Mouse (Mus musculus) myocyte (in vitro differentiated cells): Measurements from ENCODE around the gene Fam111a. TPM values are rescaled to one million over a fixed set of nuclear protein-coding genes. Genes with fewer than 3 reads are reported as not detected.
A peak's percentile ranks its signal among the peaks of the same experiment; 100 is the strongest.

ENCODE experiments used
- H3K27me3 ChIP-seq: one replicate; pipeline ENCODE4 v1.6.1; 2011; ENCODE audit not compliant: control insufficient read depth, insufficient read depth, insufficient read length
- H3K36me3 ChIP-seq: one replicate; pipeline ENCODE4 v1.6.1; 2011; ENCODE audit not compliant: control insufficient read depth, insufficient read depth
- H3K4me2 ChIP-seq: one replicate; pipeline ENCODE4 v1.6.1; 2011; ENCODE audit warnings: low read depth, control low read depth
- H3K4me3 ChIP-seq: one replicate; pipeline ENCODE4 v1.5.1; 2011; ENCODE audit warnings: mild to moderate bottlenecking, control low read depth, moderate library complexity
- H3K79me2 ChIP-seq: one replicate; pipeline ENCODE4 v1.6.1; 2011; ENCODE audit not compliant: control insufficient read depth, insufficient read depth
- H3ac ChIP-seq: one replicate; pipeline ENCODE4 v1.6.1; 2011; ENCODE audit not compliant: control insufficient read depth, insufficient read length
- CEBPB ChIP-seq: IDR thresholded peaks from 2 replicates; pipeline ENCODE4 v1.6.1; 2011; ENCODE audit warnings: mild to moderate bottlenecking, moderate library complexity; ENCODE audit not compliant: poor library complexity, insufficient read depth, severe bottlenecking
- E2F4 ChIP-seq: IDR thresholded peaks from one replicate; pipeline ENCODE4 v1.6.1; 2011; ENCODE audit warnings: mild to moderate bottlenecking, control low read depth, moderate library complexity; ENCODE audit not compliant: insufficient read depth
- MAX ChIP-seq: IDR thresholded peaks from one replicate; pipeline ENCODE4 v1.6.1; 2011; ENCODE audit warnings: low read depth, mild to moderate bottlenecking, control low read depth
- MYOD1 ChIP-seq, 3 experiments: IDR thresholded peaks; one replicate each; pipeline ENCODE4 v1.6.1; 2011; ENCODE audit warnings: control low read depth in 2 of 3, low read depth in 2 of 3, mild to moderate bottlenecking in 2 of 3, moderate library complexity in 1 of 3; ENCODE audit not compliant: insufficient read length in 2 of 3, control insufficient read depth in 1 of 3
- MYOG ChIP-seq, 3 experiments: IDR thresholded peaks; one replicate each; pipeline ENCODE4 v1.6.1; 2011; ENCODE audit warnings: control low read depth in 2 of 3, low read depth in 2 of 3, mild to moderate bottlenecking in 2 of 3; ENCODE audit not compliant: insufficient read length in 2 of 3, control insufficient read depth in 1 of 3, insufficient read depth in 1 of 3
- POLR2A ChIP-seq: IDR thresholded peaks from one replicate; pipeline ENCODE4 v1.6.1; 2011; ENCODE audit warnings: low read depth, mild to moderate bottlenecking, control low read depth, moderate library complexity; ENCODE audit not compliant: insufficient read length
- POLR2AphosphoS2 ChIP-seq: IDR thresholded peaks from one replicate; pipeline ENCODE4 v1.6.1; 2011; ENCODE audit warnings: low read depth, control low read depth; ENCODE audit not compliant: insufficient read length
- REST ChIP-seq: IDR thresholded peaks from one replicate; pipeline ENCODE4 v1.6.1; 2011; ENCODE audit warnings: mild to moderate bottlenecking, control low read depth, moderate library complexity; ENCODE audit not compliant: insufficient read depth, insufficient read length
- SRF ChIP-seq: IDR thresholded peaks from one replicate; pipeline ENCODE4 v1.6.1; 2011; ENCODE audit warnings: low read depth; ENCODE audit not compliant: control insufficient read depth, insufficient read length
- TCF12 ChIP-seq: IDR thresholded peaks from one replicate; pipeline ENCODE4 v1.6.1; 2011; ENCODE audit warnings: mild to moderate bottlenecking, control low read depth; ENCODE audit not compliant: poor library complexity, insufficient read depth, severe bottlenecking
- TCF3 ChIP-seq: IDR thresholded peaks from one replicate; pipeline ENCODE4 v1.6.1; 2011; ENCODE audit warnings: low read depth, control low read depth; ENCODE audit not compliant: insufficient read length
- USF1 ChIP-seq: IDR thresholded peaks from one replicate; pipeline ENCODE4 v1.6.1; 2011; ENCODE audit warnings: low read depth, mild to moderate bottlenecking, control low read depth, moderate library complexity
- polyA plus RNA-seq: library from polyadenylated mRNA; unstranded; fragments of >200 nt; fragmentation: generic; extraction: Trizol; gene quantifications from one replicate; pipeline ENCODE4 v1.2.1, GENCODE M21; 2012; ENCODE audit warnings: missing spikeins

Gene Fam111a
- polyA plus RNA-seq, 1 experiment = 5.4 TPM

DNA sequence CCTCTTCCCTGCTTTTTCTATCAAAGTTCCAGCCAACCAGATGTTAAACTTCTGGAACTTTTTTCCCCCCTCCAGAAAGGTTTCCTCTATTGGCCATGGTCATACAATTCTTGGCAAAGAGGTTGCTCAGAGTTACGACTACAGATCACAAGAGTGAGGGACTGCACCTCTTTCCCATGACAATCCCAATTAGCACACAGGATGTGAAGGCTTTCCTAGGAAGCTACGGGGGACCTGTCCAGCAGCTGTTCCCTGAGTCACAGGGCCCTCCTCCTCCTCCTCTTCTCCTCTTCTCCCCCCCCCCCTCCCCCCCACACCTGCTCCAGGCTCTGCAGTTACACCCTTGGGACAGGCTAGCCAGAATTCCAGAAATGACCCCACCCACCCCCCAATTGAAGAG, 46.1 kb upstream of the Fam111a start:
- Histone ChIP-seq H3K4me2 (peak overlapping the region; percentile 98), H3ac (no peak overlapping the region), H3K27me3 (no peaks in the 10 kb centered on the region), H3K4me3 (peak overlapping the region; percentile 50), H3K36me3 (peaks cover 4% of the 10 kb centered on the region), H3K79me2 (peaks cover 43% of the 10 kb centered on the region)
- TF ChIP-seq TCF3 (peak; percentile 36), MYOD1 (IDR thresholded peaks at IDR 0.05; ENCODE audit: control insufficient read depth in 1 of 3, insufficient read length in 2 of 3, low read depth in 2 of 3) (peak in 2 of 3 experiments; percentile 78 to 86), POLR2A (no peak), CEBPB (no peak), MYOG (IDR thresholded peaks at IDR 0.05; ENCODE audit: control insufficient read depth in 1 of 3, insufficient read depth in 1 of 3, insufficient read length in 2 of 3, low read depth in 2 of 3) (peak in 2 of 3 experiments; percentile 23 to 91), REST (no peak), POLR2AphosphoS2 (no peak), SRF (no peak), MAX (no peak), E2F4 (no peak), USF1 (no peak), TCF12 (peak; percentile 15)

DNA sequence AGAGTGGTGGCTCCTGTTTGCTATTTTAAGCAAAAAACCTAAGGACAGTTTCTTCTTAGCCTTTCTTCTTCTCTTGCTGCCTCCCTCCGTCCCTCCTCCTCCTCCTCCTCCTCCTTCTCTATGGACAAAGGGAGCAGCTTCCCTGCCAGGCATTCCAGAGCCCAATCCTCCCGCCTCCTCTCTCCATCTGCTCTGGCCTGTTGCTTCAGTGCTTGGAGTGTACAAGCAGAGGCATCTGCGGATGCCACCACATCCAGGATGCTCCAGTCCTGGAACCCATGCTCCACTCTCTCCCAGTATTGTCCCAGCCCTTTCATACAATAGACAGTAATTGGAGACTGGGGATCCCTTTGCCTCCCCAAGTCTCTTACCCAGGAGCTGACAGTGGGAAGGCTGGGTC, 45.4 kb upstream of the Fam111a start:
- Histone ChIP-seq H3K4me3 (peak overlapping the region; percentile 50), H3K36me3 (peaks cover 4% of the 10 kb centered on the region), H3K79me2 (peaks cover 39% of the 10 kb centered on the region), H3K27me3 (no peaks in the 10 kb centered on the region), H3K4me2 (peak overlapping the region; percentile 98), H3ac (peak overlapping the region; percentile 83)
- TF ChIP-seq MAX (no peak), POLR2AphosphoS2 (peak; percentile 61), MYOD1 (IDR thresholded peaks at IDR 0.05; ENCODE audit: control insufficient read depth in 1 of 3, insufficient read length in 2 of 3, low read depth in 2 of 3) (peak in 1 of 3 experiments; percentile 57), MYOG (IDR thresholded peaks at IDR 0.05; ENCODE audit: control insufficient read depth in 1 of 3, insufficient read depth in 1 of 3, insufficient read length in 2 of 3, low read depth in 2 of 3) (peak in 1 of 3 experiments; percentile 59), USF1 (no peak), TCF3 (no peak), E2F4 (no peak), CEBPB (no peak), TCF12 (no peak), SRF (no peak), POLR2A (peak; percentile 57), REST (no peak)

DNA sequence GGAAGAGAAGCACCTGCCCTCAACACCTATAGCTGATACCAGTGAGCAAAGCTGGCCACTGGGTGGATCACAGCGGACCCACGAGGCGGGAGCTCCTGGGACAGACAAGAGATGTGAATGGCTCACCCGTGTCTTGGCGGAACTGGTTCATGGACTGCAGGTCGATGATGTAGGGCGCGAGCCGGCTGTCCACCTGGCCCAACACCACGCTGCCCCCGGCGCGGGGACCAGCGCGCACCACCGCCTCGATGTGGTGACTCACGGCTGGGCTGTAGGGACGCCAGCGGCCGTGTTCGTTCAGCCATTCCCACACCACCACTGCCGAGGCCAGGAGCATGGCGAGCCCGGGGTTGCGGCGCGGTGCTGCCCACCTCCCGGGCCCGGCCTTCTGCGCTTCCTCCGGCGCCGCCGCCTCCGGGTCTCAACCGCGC, 44.6 kb upstream of the Fam111a start:
- peak overlapping the region; percentile 83 for H3ac ChIP-seq
- TF ChIP-seq MYOD1 (IDR thresholded peaks at IDR 0.05; ENCODE audit: control insufficient read depth in 1 of 3, insufficient read length in 2 of 3, low read depth in 2 of 3) (peak in 1 of 3 experiments; percentile 49), POLR2A (peak; percentile 47), CEBPB (no peak), MYOG (IDR thresholded peaks at IDR 0.05; ENCODE audit: control insufficient read depth in 1 of 3, insufficient read depth in 1 of 3, insufficient read length in 2 of 3, low read depth in 2 of 3) (peak in 1 of 3 experiments; percentile 32), USF1 (no peak), POLR2AphosphoS2 (no peak), TCF3 (no peak), E2F4 (no peak)
- peaks cover 31% of the 10 kb centered on the region for H3K79me2 ChIP-seq
- no peaks in the 10 kb centered on the region for H3K27me3 ChIP-seq
- peak overlapping the region; percentile 98 for H3K4me2 ChIP-seq
- peak overlapping the region; percentile 50 for H3K4me3 ChIP-seq
- H3K36me3 ChIP-seq = peaks cover 4% of the 10 kb centered on the region

DNA sequence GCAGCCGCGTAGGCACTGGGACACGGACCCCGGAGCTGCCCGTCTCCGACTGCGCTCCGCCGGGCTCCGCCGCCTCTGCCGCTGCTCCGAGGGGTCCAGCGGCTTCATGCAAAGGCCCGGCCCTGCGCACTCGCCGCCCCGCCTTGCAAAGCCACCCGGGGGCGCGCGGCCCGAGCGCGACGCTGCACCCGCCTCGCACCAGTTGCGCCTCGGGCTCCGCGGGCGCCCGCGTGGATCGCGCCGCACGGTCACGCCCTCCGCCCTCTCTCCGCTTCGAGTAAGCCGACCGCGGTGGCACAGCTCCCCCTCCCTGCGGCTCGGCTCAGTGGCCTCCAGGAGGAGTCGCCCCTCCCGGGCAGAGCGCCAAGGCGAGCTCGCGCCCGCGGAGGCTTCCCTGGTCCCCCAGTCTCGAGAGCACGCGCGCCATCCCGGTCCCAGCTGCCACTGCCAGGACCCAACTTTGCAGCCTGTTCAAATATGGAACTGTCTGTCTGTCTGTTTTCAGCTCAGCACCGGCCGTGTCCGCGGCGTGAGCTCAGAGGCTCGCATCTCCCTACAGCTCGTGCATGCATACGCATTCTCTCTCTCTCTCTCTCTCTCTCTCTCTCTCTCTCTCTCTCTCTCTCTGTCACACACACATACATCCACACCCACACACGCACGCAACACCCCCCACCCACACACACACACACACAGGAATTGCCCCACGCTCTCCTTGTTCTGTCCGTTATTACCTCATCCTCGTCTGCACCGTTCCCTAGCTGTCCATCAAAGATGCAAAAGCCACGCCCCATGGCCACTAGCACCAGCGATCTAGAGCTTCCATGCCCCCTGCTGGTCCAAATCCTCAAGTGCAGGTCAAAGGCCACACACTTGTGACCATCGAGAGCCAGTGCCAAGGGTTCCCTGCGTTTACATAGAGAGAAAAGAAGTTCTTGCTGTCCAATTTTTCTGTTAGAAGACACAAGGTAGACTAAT, 43.9 kb upstream of the Fam111a start, which contains the start of gene Dtx4:
Gene Dtx4, minus strand, starts transcription at position 85 of the 978 bp plus-strand sequence.
- H3ac ChIP-seq = peak within 1 kb of the TSS; percentile 83
- H3K27me3 ChIP-seq = no peaks in the 10 kb centered on the region
- peak within 1 kb of the TSS; percentile 98 for H3K4me2 ChIP-seq
- TF ChIP-seq MYOD1 (IDR thresholded peaks at IDR 0.05; ENCODE audit: control insufficient read depth in 1 of 3, insufficient read length in 2 of 3, low read depth in 2 of 3) (peak in 1 of 3 experiments; percentile 70), MYOG (IDR thresholded peaks at IDR 0.05; ENCODE audit: control insufficient read depth in 1 of 3, insufficient read depth in 1 of 3, insufficient read length in 2 of 3, low read depth in 2 of 3) (peak in 2 of 3 experiments; percentile 26 to 65), SRF (peak; percentile 13), E2F4 (no peak), MAX (peak; percentile 19), CEBPB (0 out of 2 replicates have a peak, but pooled peaks have one; percentile 21), POLR2AphosphoS2 (peak; percentile 76), TCF3 (no peak), POLR2A (peak; percentile 68), TCF12 (no peak)
- H3K36me3 ChIP-seq = peaks cover 4% of the 10 kb centered on the region
- H3K4me3 ChIP-seq = peak within 1 kb of the TSS; percentile 50
- peaks cover 26% of the 10 kb centered on the region for H3K79me2 ChIP-seq
